ENCODE assay signal across 9 mouse cellular contexts in genomic region chr2:136711746-136712440, GRCm38 (mm10). TPM values are rescaled to one million over a fixed set of nuclear protein-coding genes. Genes with fewer than 3 reads are reported as not detected.
A peak's percentile ranks its signal among the peaks of the same experiment; 100 is the strongest.
DNase-seq lines count a peak whose midpoint lies in the region; ATAC-seq and TF ChIP-seq lines count a peak whose summit lies in the region.
"Had no signal": no experiment of that assay in that cellular context is flagged by ENCODE, and none has a peak within 500 bp of the region (broad histone marks: within the 10 kb centered on the region; RNA-seq: fewer than 3 reads in every experiment).

No protein-coding gene starts in this region.

- no peak for DNase-seq in lung, postnatal 36 days
- DNase-seq in cerebellum, postnatal 36 days: peak; percentile 71 to 80
- peak; percentile 37 for DNase-seq in limb, embryonic 11.5 days (ENCODE audit: low spot score)
- peak; percentile 51 for DNase-seq in right cerebral cortex, postnatal 14 days
- no peak for DNase-seq in lung, adult 2 months
- DNase-seq in Muller cell, postnatal 12 days (ENCODE audit: inconsistent ontology term): no peak

- H3K27ac ChIP-seq in lung, embryonic 16.5 days (ENCODE audit: low read length): no peak overlapping the region
- H3K27ac ChIP-seq in hindbrain, embryonic 12.5 days: peak overlapping the region; percentile 60
- H3K27ac ChIP-seq in limb, embryonic 11.5 days (replicated peaks; ENCODE audit: low read depth, low read length): no peak overlapping the region
- H3K27ac ChIP-seq: liver, embryonic 15.5 days had no signal

- no peaks in the 10 kb centered on the region for H3K36me3 ChIP-seq in lung, embryonic 16.5 days (ENCODE audit: control insufficient read depth, insufficient read depth, low read length)
- H3K36me3 ChIP-seq in hindbrain, embryonic 12.5 days: no peaks in the 10 kb centered on the region
- H3K36me3 ChIP-seq in limb, embryonic 11.5 days (ENCODE audit: control insufficient read depth, insufficient read depth, low read length): no peaks in the 10 kb centered on the region
- H3K36me3 ChIP-seq: liver, embryonic 15.5 days had no signal

- no peak overlapping the region for H3K9ac ChIP-seq in lung, embryonic 16.5 days (ENCODE audit: low read length)
- H3K9ac ChIP-seq in hindbrain, embryonic 12.5 days: peak overlapping the region; percentile 55
- no peak overlapping the region for H3K9ac ChIP-seq in limb, embryonic 11.5 days (ENCODE audit: low read length)
- H3K9ac ChIP-seq: liver, embryonic 15.5 days had no signal

- TF ChIP-seq POLR2A in lung, adult 2 months (IDR thresholded peaks at IDR 0.05; ENCODE audit: borderline replicate concordance, extremely low read depth, low read depth, low read length): no peak

- H3K9me3 ChIP-seq in lung, embryonic 16.5 days (ENCODE audit: control insufficient read depth, low read length): no peaks in the 10 kb centered on the region
- no peaks in the 10 kb centered on the region for H3K9me3 ChIP-seq in hindbrain, embryonic 12.5 days (replicated peaks)
- H3K9me3 ChIP-seq in limb, embryonic 11.5 days (ENCODE audit: control insufficient read depth, low read length): no peaks in the 10 kb centered on the region
- H3K9me3 ChIP-seq: liver, embryonic 15.5 days had no signal

- no peak overlapping the region for H3K4me3 ChIP-seq in lung, embryonic 16.5 days (ENCODE audit: low read length)
- H3K4me3 ChIP-seq in hindbrain, embryonic 12.5 days: peak overlapping the region; percentile 55
- H3K4me3 ChIP-seq in limb, embryonic 11.5 days (ENCODE audit: low read depth, low read length): 0 out of 2 replicates have a peak overlapping the region, but pooled peaks have one; percentile 12
- H3K4me3 ChIP-seq in lung, adult 2 months (replicated peaks; ENCODE audit: extremely low read depth, low read depth, low read length): no peak overlapping the region
- H3K4me3 ChIP-seq: liver, embryonic 15.5 days had no signal

- H3K27me3 ChIP-seq in lung, embryonic 16.5 days (ENCODE audit: control insufficient read depth, insufficient read depth, low read depth, low read length): peaks cover 9% of the 10 kb centered on the region
- no peaks in the 10 kb centered on the region for H3K27me3 ChIP-seq in hindbrain, embryonic 12.5 days
- H3K27me3 ChIP-seq in limb, embryonic 11.5 days (ENCODE audit: control insufficient read depth, insufficient read depth, low read length): no peaks in the 10 kb centered on the region

- H3K4me2 ChIP-seq in lung, embryonic 16.5 days (ENCODE audit: low read depth, low read length): peak overlapping the region; percentile 31
- H3K4me2 ChIP-seq in hindbrain, embryonic 12.5 days (replicated peaks): peak overlapping the region; percentile 72
- H3K4me2 ChIP-seq in limb, embryonic 11.5 days (ENCODE audit: low read depth, severe bottlenecking): peak overlapping the region; percentile 60
- H3K4me2 ChIP-seq: liver, embryonic 15.5 days had no signal

- H3K4me1 ChIP-seq in lung, embryonic 16.5 days (replicated peaks; ENCODE audit: control insufficient read depth, insufficient read depth, low read length): peaks cover 10% of the 10 kb centered on the region
- H3K4me1 ChIP-seq in hindbrain, embryonic 12.5 days: peaks cover 9% of the 10 kb centered on the region; the same call in 1 of the 2 replicates
- H3K4me1 ChIP-seq in limb, embryonic 11.5 days (ENCODE audit: control insufficient read depth, insufficient read depth, low read length): peaks cover 5% of the 10 kb centered on the region; the same call in 1 of the 2 replicates
- H3K4me1 ChIP-seq in lung, adult 2 months (ENCODE audit: control insufficient read depth, insufficient read depth, low read length): no peaks in the 10 kb centered on the region
- H3K4me1 ChIP-seq: liver, embryonic 15.5 days had no signal

- TF ChIP-seq CTCF in lung, adult 2 months (IDR thresholded peaks at IDR 0.05; ENCODE audit: insufficient read depth, low read length): no peak

- WGBS in lung, embryonic 16.5 days: 4% methylated on average over 24 of the region's 28 CpGs
- 3% methylated on average over 25 of the region's 28 CpGs for WGBS in hindbrain, embryonic 12.5 days
- WGBS in limb, embryonic 11.5 days: 5% methylated on average over 23 of the region's 28 CpGs
- WGBS in lung, adult 2 months: 4% methylated on average over 28 of the region's 28 CpGs

- ATAC-seq in lung, embryonic 16.5 days (ENCODE audit: low read depth): no peak
- peak; percentile 21 for ATAC-seq in hindbrain, embryonic 12.5 days (ENCODE audit: low FRiP score)
- ATAC-seq in limb, embryonic 11.5 days (ENCODE audit: insufficient number of reproducible peaks, low FRiP score, low TSS enrichment, low read depth): no peak

RNA-seq across cellular contexts. Expression of gene Snap25, which starts 1.4 kb away (rescaled TPM):
- 1.4 and 2.0 TPM in 2 replicates for polyA plus RNA-seq in lung, embryonic 16.5 days (2015; fragmentation: Nextera tagmentation; extraction: Ambion mirVana)
- polyA plus RNA-seq in hindbrain, embryonic 12.5 days (2016; fragmentation: Nextera tagmentation; extraction: Ambion mirVana): 56.9 and 69.7 TPM in 2 replicates
- polyA plus RNA-seq in limb, embryonic 11.5 days (2014; fragmentation: Nextera tagmentation; extraction: Ambion mirVana): 0.44 and 0.93 TPM in 2 replicates
- 0.22 and 0.24 TPM in 2 replicates for polyA plus RNA-seq in lung, adult 2 months (2012; rRNA removed)

Comparison
In these comparisons a context has a peak if more than half of its experiments do, and no peak if none do; other contexts are left out.
1. H3K4me3 ChIP-seq: peak in hindbrain, embryonic 12.5 days (single experiment) and limb, embryonic 11.5 days (single experiment); none in lung, embryonic 16.5 days (single experiment) and lung, adult 2 months (single experiment).
2. DNase-seq: peak in cerebellum, postnatal 36 days (2 of 2), limb, embryonic 11.5 days (single experiment) and right cerebral cortex, postnatal 14 days (single experiment); none in lung, postnatal 36 days (single experiment), lung, adult 2 months (single experiment) and Muller cell, postnatal 12 days (single experiment).
3. RNA of gene Snap25, which starts 1.4 kb away (polyA plus RNA-seq): 56.9 to 69.7 TPM in hindbrain, embryonic 12.5 days; 1.4 to 2.0 TPM in lung, embryonic 16.5 days, 0.44 to 0.93 TPM in limb, embryonic 11.5 days and 0.22 to 0.24 TPM in lung, adult 2 months; every median in the first group is over 10 times any median in the second.
4. Peak in every context shown above with its lines, with median percentiles within 50 percentile points of each other: H3K4me2 ChIP-seq.